Mouse (Mus musculus): Measurements from ENCODE around the gene Btg2. TPM values are rescaled to one million over a fixed set of nuclear protein-coding genes. Genes with fewer than 3 reads are reported as not detected.
A peak's percentile ranks its signal among the peaks of the same experiment; 100 is the strongest.

Gene Btg2
- polyA plus RNA-seq, 2 experiments: 18.6 to 26.4 TPM

DNA sequence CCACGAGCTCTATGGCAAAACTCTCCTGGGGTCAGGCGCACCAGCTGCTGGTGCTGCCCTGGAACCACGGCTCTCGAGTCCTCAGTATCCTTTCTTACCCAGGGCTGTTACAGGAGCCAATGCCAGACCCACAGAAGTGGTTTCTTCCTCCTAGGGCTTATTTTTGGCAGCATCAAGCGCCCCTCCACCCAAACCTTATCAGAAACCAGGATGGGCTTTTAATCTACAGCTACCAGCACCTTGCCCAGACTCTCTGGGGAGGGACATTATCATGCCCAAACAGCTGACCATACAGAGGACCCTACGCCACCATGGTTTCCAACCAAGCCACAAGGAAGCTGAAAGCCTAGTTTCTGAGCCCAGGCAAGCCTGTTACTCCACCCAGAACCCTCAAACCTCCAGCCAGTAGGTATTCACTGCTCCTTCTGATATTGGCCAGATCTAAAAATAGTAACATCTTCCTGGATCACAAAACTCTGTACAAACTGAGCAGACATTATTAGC, 5.8 kb downstream of the Btg2 start:
- DNase-seq (ENCODE audit: low spot score) (no peak), ATAC-seq (ENCODE audit: low FRiP score, low read depth) (no peak)
- Histone ChIP-seq H3K27me3 (ENCODE audit: control insufficient read depth, insufficient read depth, low read length) (no peaks in the 10 kb centered on the region), H3K4me2 (replicated peaks; ENCODE audit: low read depth, low read length, severe bottlenecking) (no peak overlapping the region), H3K36me3 (ENCODE audit: control insufficient read depth, insufficient read depth, low read length) (peaks cover 24% of the 10 kb centered on the region), H3K4me3 (replicated peaks; ENCODE audit: low read length) (no peak overlapping the region), H3K27ac (replicated peaks; ENCODE audit: low read depth, low read length) (no peak overlapping the region), H3K9me3 (ENCODE audit: control insufficient read depth, low read length) (no peaks in the 10 kb centered on the region), H3K9ac (ENCODE audit: low read depth, low read length, severe bottlenecking) (no peak overlapping the region), H3K4me1 (ENCODE audit: control insufficient read depth, insufficient read depth, low read length) (peaks cover 43% of the 10 kb centered on the region)
- 81% methylated on average over 6 of the region's 6 CpGs for WGBS
- TF ChIP-seq POLR2A (IDR thresholded peaks at IDR 0.05; ENCODE audit: borderline replicate concordance, extremely low read depth, insufficient read depth, insufficient read length): no peak

DNA sequence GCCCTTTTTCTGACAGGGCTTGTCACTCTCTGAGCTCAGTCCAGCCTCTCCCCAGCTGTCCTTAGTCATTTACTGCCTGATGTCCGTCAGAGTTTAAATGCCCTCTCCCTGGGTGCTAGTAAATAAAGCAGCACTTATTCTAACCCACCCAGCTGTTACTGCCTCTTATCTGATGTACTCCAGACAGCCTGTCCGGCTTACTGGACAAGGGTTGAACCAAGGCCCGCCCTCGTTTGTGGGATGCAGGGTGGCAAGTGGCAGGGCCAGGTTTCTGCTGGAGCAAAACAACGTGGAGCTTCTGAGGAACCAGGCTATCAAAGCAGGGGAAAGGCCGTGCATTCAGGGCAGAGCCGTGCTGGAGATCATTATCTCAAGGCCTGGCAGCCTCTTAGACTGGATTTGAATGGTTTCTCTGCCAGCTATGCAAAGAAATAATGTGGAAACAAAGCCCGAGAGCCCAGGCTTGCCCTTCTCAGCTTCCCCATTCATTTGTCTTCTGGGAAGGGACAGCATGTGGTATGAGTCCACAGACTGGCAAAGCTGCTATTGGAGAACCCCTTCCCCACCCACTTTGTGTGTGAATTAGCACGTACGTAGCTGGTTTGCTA, 7.4 kb downstream of the Btg2 start:
- peak; percentile 49 for DNase-seq (ENCODE audit: low spot score)
- H3K9me3 ChIP-seq (ENCODE audit: control insufficient read depth, low read length): no peaks in the 10 kb centered on the region
- no peak overlapping the region for H3K9ac ChIP-seq (ENCODE audit: low read depth, low read length, severe bottlenecking)
- H3K4me3 ChIP-seq (replicated peaks; ENCODE audit: low read length): no peak overlapping the region
- TF ChIP-seq POLR2A (IDR thresholded peaks at IDR 0.05; ENCODE audit: borderline replicate concordance, extremely low read depth, insufficient read depth, insufficient read length): no peak
- peaks cover 17% of the 10 kb centered on the region for H3K36me3 ChIP-seq (ENCODE audit: control insufficient read depth, insufficient read depth, low read length)
- ATAC-seq (ENCODE audit: low FRiP score, low read depth): peak; percentile 47; the same call in 1 of the 2 replicates
- H3K4me1 ChIP-seq (ENCODE audit: control insufficient read depth, insufficient read depth, low read length): peaks cover 44% of the 10 kb centered on the region
- no peak overlapping the region for H3K4me2 ChIP-seq (replicated peaks; ENCODE audit: low read depth, low read length, severe bottlenecking)
- WGBS: 37% methylated on average over 10 of the region's 10 CpGs
- 0 out of 2 replicates have a peak overlapping the region, but pooled peaks have one; percentile 33 for H3K27ac ChIP-seq (replicated peaks; ENCODE audit: low read depth, low read length)
- no peaks in the 10 kb centered on the region for H3K27me3 ChIP-seq (ENCODE audit: control insufficient read depth, insufficient read depth, low read length)

DNA sequence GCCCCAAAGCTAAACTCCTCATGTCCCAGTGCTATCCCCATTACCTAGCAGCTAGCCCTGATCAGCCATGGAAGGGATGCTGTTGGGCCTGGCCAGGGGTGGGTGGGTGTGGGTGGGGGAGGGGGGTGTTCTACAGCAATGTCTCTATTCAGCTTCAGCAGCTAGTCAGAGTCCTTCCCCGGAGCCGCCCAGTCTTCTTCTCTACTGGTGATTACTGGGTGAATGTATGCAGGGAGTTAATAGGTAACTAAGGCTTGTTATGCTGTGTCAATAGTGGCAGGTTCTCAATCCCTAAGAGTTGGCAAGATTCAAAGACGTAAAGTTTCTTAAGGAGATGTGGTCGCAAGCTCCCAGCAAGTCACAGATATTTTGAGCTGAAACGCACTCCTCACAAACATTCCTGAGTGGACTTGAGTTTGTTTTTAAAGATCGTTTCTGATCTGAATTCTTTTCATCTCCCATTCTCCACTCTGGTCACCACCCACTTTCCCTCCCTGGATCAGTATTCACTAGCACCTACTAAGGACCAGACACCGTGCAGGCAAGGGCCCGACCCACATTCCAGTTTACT, 8.7 kb downstream of the Btg2 start:
- Histone ChIP-seq H3K9ac (ENCODE audit: low read depth, low read length, severe bottlenecking) (no peak overlapping the region), H3K4me1 (ENCODE audit: control insufficient read depth, insufficient read depth, low read length) (peaks cover 36% of the 10 kb centered on the region), H3K27ac (replicated peaks; ENCODE audit: low read depth, low read length) (no peak overlapping the region), H3K9me3 (ENCODE audit: control insufficient read depth, low read length) (no peaks in the 10 kb centered on the region), H3K36me3 (ENCODE audit: control insufficient read depth, insufficient read depth, low read length) (peaks cover 5% of the 10 kb centered on the region; the same call in 1 of the 2 replicates), H3K4me2 (replicated peaks; ENCODE audit: low read depth, low read length, severe bottlenecking) (no peak overlapping the region), H3K27me3 (ENCODE audit: control insufficient read depth, insufficient read depth, low read length) (no peaks in the 10 kb centered on the region), H3K4me3 (replicated peaks; ENCODE audit: low read length) (no peak overlapping the region)
- ATAC-seq (ENCODE audit: low FRiP score, low read depth) (no peak), DNase-seq (ENCODE audit: low spot score) (no peak)
- WGBS: 67% methylated on average over 8 of the region's 8 CpGs
- TF ChIP-seq POLR2A (IDR thresholded peaks at IDR 0.05; ENCODE audit: borderline replicate concordance, extremely low read depth, insufficient read depth, insufficient read length): no peak

DNA sequence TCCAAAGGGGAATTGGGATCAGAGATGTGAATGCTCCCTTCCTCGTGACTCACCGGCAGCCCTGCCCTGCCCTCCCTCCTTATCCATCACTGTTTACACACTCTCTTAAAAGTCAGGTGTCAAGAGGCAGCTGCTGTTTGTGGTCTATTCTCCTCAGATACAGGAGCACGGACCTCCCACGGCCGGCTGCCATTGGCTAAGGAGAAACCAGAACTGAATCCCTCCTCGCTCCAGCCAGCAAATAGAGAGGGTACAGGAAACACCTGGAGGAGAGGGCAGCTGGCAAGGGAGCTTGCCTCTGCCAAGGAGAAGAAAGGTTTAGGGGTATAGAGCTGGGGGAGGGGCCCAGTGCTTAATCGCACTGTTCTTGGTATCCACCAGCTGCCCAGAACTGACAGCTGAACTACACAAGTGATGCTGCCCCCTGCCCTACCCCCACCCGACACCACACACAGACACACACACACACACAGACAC, 11.7 kb downstream of the Btg2 start:
- ATAC-seq (ENCODE audit: low FRiP score, low read depth) (peak; percentile 61), DNase-seq (ENCODE audit: low spot score) (peak; percentile 70)
- no peak overlapping the region; the same call in 1 of the 2 replicates for H3K4me2 ChIP-seq (replicated peaks; ENCODE audit: low read depth, low read length, severe bottlenecking)
- H3K9me3 ChIP-seq (ENCODE audit: control insufficient read depth, low read length): no peaks in the 10 kb centered on the region
- no peak overlapping the region for H3K9ac ChIP-seq (ENCODE audit: low read depth, low read length, severe bottlenecking)
- WGBS: 10% methylated on average over 8 of the region's 8 CpGs
- H3K4me3 ChIP-seq (replicated peaks; ENCODE audit: low read length): no peak overlapping the region
- peaks cover 45% of the 10 kb centered on the region for H3K4me1 ChIP-seq (ENCODE audit: control insufficient read depth, insufficient read depth, low read length)
- no peaks in the 10 kb centered on the region for H3K27me3 ChIP-seq (ENCODE audit: control insufficient read depth, insufficient read depth, low read length)
- no peak for TF ChIP-seq POLR2A (IDR thresholded peaks at IDR 0.05; ENCODE audit: borderline replicate concordance, extremely low read depth, insufficient read depth, insufficient read length)
- H3K36me3 ChIP-seq (ENCODE audit: control insufficient read depth, insufficient read depth, low read length): no peaks in the 10 kb centered on the region
- H3K27ac ChIP-seq (replicated peaks; ENCODE audit: low read depth, low read length): peak overlapping the region; percentile 38; the same call in 1 of the 2 replicates

DNA sequence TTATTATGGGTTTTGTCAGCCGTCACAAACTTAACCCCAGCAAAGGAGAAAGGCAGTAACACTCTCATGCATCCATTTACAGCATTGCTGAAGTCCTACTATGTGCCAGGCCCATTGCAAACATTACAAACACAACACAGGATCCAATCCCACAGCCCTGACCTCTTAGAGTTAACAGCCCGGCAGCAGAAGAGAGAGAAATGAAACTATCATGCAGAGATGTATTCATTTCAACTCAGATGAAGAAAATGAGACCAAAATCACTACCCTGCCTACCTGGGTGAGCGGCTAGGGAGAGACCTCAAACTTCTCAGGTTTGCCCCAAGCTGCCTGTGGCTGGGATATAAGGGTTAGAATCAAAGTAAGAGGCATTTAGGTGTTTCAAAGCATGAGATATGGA, 12.4 kb downstream of the Btg2 start:
- no peak for ATAC-seq (ENCODE audit: low FRiP score, low read depth)
- Histone ChIP-seq H3K27me3 (ENCODE audit: control insufficient read depth, insufficient read depth, low read length) (no peaks in the 10 kb centered on the region), H3K4me1 (ENCODE audit: control insufficient read depth, insufficient read depth, low read length) (peaks cover 51% of the 10 kb centered on the region), H3K9ac (ENCODE audit: low read depth, low read length, severe bottlenecking) (no peak overlapping the region), H3K4me2 (replicated peaks; ENCODE audit: low read depth, low read length, severe bottlenecking) (no peak overlapping the region), H3K9me3 (ENCODE audit: control insufficient read depth, low read length) (no peaks in the 10 kb centered on the region), H3K27ac (replicated peaks; ENCODE audit: low read depth, low read length) (0 out of 2 replicates have a peak overlapping the region, but pooled peaks have one; percentile 38), H3K4me3 (replicated peaks; ENCODE audit: low read length) (no peak overlapping the region), H3K36me3 (ENCODE audit: control insufficient read depth, insufficient read depth, low read length) (no peaks in the 10 kb centered on the region)
- no peak for TF ChIP-seq POLR2A (IDR thresholded peaks at IDR 0.05; ENCODE audit: borderline replicate concordance, extremely low read depth, insufficient read depth, insufficient read length)
- WGBS: 45% methylated on average over 3 of the region's 3 CpGs
- no peak for DNase-seq (ENCODE audit: low spot score)

Data from limb, embryonic 14.5 days (tissue).